Mouse (Mus musculus): ENCODE data around the gene Ccdc96.

Ccdc96 gene

GRCm38 (mm10) chr5:36484171-36484990 lies at the start of gene Ccdc96, which contains the start of gene Tada2b:
Gene Ccdc96 (plus strand): TSS chr5:36484588.
Gene Tada2b (minus strand): TSS chr5:36484285.
- DNase-seq (ENCODE audit: low read depth in 2 of 2, low spot score in 2 of 2): peak; percentile 93 to 96

- DNase-seq (ENCODE audit: low read depth in 2 of 2, low spot score in 2 of 2): no peak
Observed at GRCm38 (mm10) chr5:36436858-36437257, 47.5 kb upstream of the Ccdc96 start.

- no peak for DNase-seq (ENCODE audit: low read depth in 2 of 2, low spot score in 2 of 2)
Observed at GRCm38 (mm10) chr5:36440741-36441140, 43.6 kb upstream of the Ccdc96 start.

- no peak for DNase-seq (ENCODE audit: low read depth in 2 of 2, low spot score in 2 of 2)
Observed at GRCm38 (mm10) chr5:36444611-36445010, 39.8 kb upstream of the Ccdc96 start.

- no peak for DNase-seq (ENCODE audit: low read depth in 2 of 2, low spot score in 2 of 2)
Observed at GRCm38 (mm10) chr5:36445028-36445427, 39.4 kb upstream of the Ccdc96 start.

- no peak for DNase-seq (ENCODE audit: low read depth in 2 of 2, low spot score in 2 of 2)
Observed at GRCm38 (mm10) chr5:36446166-36446890, 38.1 kb upstream of the Ccdc96 start.

- DNase-seq (ENCODE audit: low read depth in 2 of 2, low spot score in 2 of 2): no peak
Observed at GRCm38 (mm10) chr5:36447872-36448271, 36.5 kb upstream of the Ccdc96 start.

GRCm38 (mm10) chr5:36449710-36450358 lies 34.6 kb upstream of the Ccdc96 start:
- DNase-seq (ENCODE audit: low read depth in 2 of 2, low spot score in 2 of 2): no peak

GRCm38 (mm10) chr5:36451119-36451518 lies 33.3 kb upstream of the Ccdc96 start:
- DNase-seq (ENCODE audit: low read depth in 2 of 2, low spot score in 2 of 2): no peak

- DNase-seq (ENCODE audit: low read depth in 2 of 2, low spot score in 2 of 2): no peak
Observed at GRCm38 (mm10) chr5:36451872-36452389, 32.5 kb upstream of the Ccdc96 start.

- no peak for DNase-seq (ENCODE audit: low read depth in 2 of 2, low spot score in 2 of 2)
Observed at GRCm38 (mm10) chr5:36452821-36453220, 31.6 kb upstream of the Ccdc96 start.

- no peak for DNase-seq (ENCODE audit: low read depth in 2 of 2, low spot score in 2 of 2)
Observed at GRCm38 (mm10) chr5:36457706-36458105, 26.7 kb upstream of the Ccdc96 start.

- DNase-seq (ENCODE audit: low read depth in 2 of 2, low spot score in 2 of 2): peak; percentile 61 to 74
Observed at GRCm38 (mm10) chr5:36458926-36459325, 25.5 kb upstream of the Ccdc96 start.

- DNase-seq (ENCODE audit: low read depth in 2 of 2, low spot score in 2 of 2): no peak
Observed at GRCm38 (mm10) chr5:36460712-36461111, 23.7 kb upstream of the Ccdc96 start.

GRCm38 (mm10) chr5:36461231-36461630 lies 23.2 kb upstream of the Ccdc96 start:
- DNase-seq (ENCODE audit: low read depth in 2 of 2, low spot score in 2 of 2): no peak

- peak; percentile 78 to 87 for DNase-seq (ENCODE audit: low read depth in 2 of 2, low spot score in 2 of 2)
Observed at GRCm38 (mm10) chr5:36462810-36463209, 21.6 kb upstream of the Ccdc96 start.

GRCm38 (mm10) chr5:36463391-36463790 lies 21.0 kb upstream of the Ccdc96 start:
- no peak for DNase-seq (ENCODE audit: low read depth in 2 of 2, low spot score in 2 of 2)

GRCm38 (mm10) chr5:36464709-36465661 lies 19.4 kb upstream of the Ccdc96 start, which contains the start of gene Grpel1:
Gene Grpel1 (plus strand): TSS chr5:36464998.
- DNase-seq (ENCODE audit: low read depth in 2 of 2, low spot score in 2 of 2): peak; percentile 96 to 97

- DNase-seq (ENCODE audit: low read depth in 2 of 2, low spot score in 2 of 2): no peak
Observed at GRCm38 (mm10) chr5:36465889-36466288, 18.5 kb upstream of the Ccdc96 start.

GRCm38 (mm10) chr5:36471206-36471605 lies 13.2 kb upstream of the Ccdc96 start:
- no peak for DNase-seq (ENCODE audit: low read depth in 2 of 2, low spot score in 2 of 2)
